Mouse (Mus musculus): ENCODE data around the gene Smg6. TPM values are rescaled to one million over a fixed set of nuclear protein-coding genes. Genes with fewer than 3 reads are reported as not detected.

Smg6 gene
- polyA plus RNA-seq, 1 experiment from 2014 or later = 20.7 TPM

- no peaks in the 10 kb centered on the region for H3K36me3 ChIP-seq (ENCODE audit: control insufficient read depth, insufficient read depth, low read length)
- WGBS = 87% methylated on average over 2 of the region's 2 CpGs
- no peak for DNase-seq (ENCODE audit: low spot score)
- ATAC-seq (ENCODE audit: low FRiP score) = no peak
- H3K27me3 ChIP-seq (ENCODE audit: control insufficient read depth, insufficient read depth, low read length) = no peaks in the 10 kb centered on the region
- H3K9me3 ChIP-seq (ENCODE audit: control insufficient read depth, low read length) = no peaks in the 10 kb centered on the region
- H3K4me3 ChIP-seq (ENCODE audit: low read depth, low read length) = no peak overlapping the region
- H3K27ac ChIP-seq (ENCODE audit: low read depth, low read length) = no peak overlapping the region
- no peak overlapping the region for H3K9ac ChIP-seq (ENCODE audit: low read depth, low read length)
- H3K4me2 ChIP-seq (replicated peaks; ENCODE audit: low read depth, low read length) = no peak overlapping the region
- H3K4me1 ChIP-seq (replicated peaks; ENCODE audit: control insufficient read depth, insufficient read depth, low read length) = no peaks in the 10 kb centered on the region
These were observed 32.0 kb downstream of the Smg6 start for GRCm38 (mm10) chr11:74957600-74957999.

- DNase-seq (ENCODE audit: low spot score) (no peak), ATAC-seq (ENCODE audit: low FRiP score) (no peak)
- Histone ChIP-seq H3K4me1 (replicated peaks; ENCODE audit: control insufficient read depth, insufficient read depth, low read length) (no peaks in the 10 kb centered on the region), H3K27me3 (ENCODE audit: control insufficient read depth, insufficient read depth, low read length) (no peaks in the 10 kb centered on the region), H3K9ac (ENCODE audit: low read depth, low read length) (no peak overlapping the region), H3K4me2 (replicated peaks; ENCODE audit: low read depth, low read length) (no peak overlapping the region), H3K36me3 (ENCODE audit: control insufficient read depth, insufficient read depth, low read length) (no peaks in the 10 kb centered on the region), H3K27ac (ENCODE audit: low read depth, low read length) (no peak overlapping the region), H3K4me3 (ENCODE audit: low read depth, low read length) (no peak overlapping the region), H3K9me3 (ENCODE audit: control insufficient read depth, low read length) (no peaks in the 10 kb centered on the region)
- 82% methylated on average over 2 of the region's 2 CpGs for WGBS
These were observed 33.9 kb downstream of the Smg6 start for GRCm38 (mm10) chr11:74959501-74959900.

DNA sequence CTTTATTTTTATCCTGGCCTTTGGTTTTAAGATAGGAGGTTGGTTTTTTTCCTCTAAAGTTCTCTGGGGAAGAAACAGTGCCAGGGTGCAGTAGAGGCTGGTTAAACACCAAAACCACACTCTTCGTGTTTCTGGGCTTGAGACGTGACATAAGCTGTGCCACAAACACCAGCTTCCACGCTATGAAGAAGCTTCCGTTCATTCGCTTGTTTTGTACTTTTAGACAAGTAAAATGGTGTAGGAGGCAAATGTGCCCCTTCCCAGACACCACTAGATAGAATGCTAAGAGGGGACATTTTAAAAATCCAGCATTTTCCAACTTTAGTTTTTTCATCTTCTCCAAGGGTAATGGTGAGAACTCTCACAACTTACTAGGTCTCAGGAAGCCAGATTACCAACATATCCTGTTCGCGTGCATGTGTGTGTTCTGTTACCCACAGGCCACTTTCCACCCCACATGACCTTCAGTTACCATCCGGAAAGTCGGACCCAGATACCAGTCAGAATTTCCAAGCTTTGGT is 34.5 kb downstream of the Smg6 start:
- no peak for DNase-seq (ENCODE audit: low spot score)
- H3K4me1 ChIP-seq (replicated peaks; ENCODE audit: control insufficient read depth, insufficient read depth, low read length) = no peaks in the 10 kb centered on the region
- H3K4me2 ChIP-seq (replicated peaks; ENCODE audit: low read depth, low read length) = no peak overlapping the region
- no peaks in the 10 kb centered on the region for H3K36me3 ChIP-seq (ENCODE audit: control insufficient read depth, insufficient read depth, low read length)
- no peak overlapping the region for H3K4me3 ChIP-seq (ENCODE audit: low read depth, low read length)
- no peak overlapping the region for H3K9ac ChIP-seq (ENCODE audit: low read depth, low read length)
- no peak overlapping the region for H3K27ac ChIP-seq (ENCODE audit: low read depth, low read length)
- no peaks in the 10 kb centered on the region for H3K27me3 ChIP-seq (ENCODE audit: control insufficient read depth, insufficient read depth, low read length)
- no peak for ATAC-seq (ENCODE audit: low FRiP score)
- no peaks in the 10 kb centered on the region for H3K9me3 ChIP-seq (ENCODE audit: control insufficient read depth, low read length)
- 96% methylated on average over 9 of the region's 9 CpGs for WGBS

DNA sequence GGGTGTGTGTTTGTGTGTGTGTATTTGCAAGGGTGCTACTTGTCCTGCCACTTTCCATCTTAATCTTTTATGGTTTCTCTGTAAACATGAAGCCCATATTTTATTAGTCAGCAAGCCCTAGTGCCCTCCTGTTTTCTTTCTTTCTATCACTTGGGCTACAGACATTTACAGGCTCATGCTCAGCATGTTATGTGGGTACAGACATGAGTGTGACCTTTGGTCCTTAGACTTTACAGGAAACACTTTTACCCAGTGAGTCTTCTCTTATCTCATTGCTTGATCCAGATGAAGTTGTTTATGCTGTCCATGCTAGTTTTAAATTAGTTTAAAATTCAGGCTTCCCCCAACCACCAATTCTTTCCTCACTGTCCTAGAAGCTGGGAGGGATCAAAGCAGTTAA is 36.3 kb downstream of the Smg6 start:
- H3K27ac ChIP-seq (ENCODE audit: low read depth, low read length) = no peak overlapping the region
- no peak for DNase-seq (ENCODE audit: low spot score)
- no peaks in the 10 kb centered on the region for H3K36me3 ChIP-seq (ENCODE audit: control insufficient read depth, insufficient read depth, low read length)
- H3K4me2 ChIP-seq (replicated peaks; ENCODE audit: low read depth, low read length) = no peak overlapping the region
- ATAC-seq (ENCODE audit: low FRiP score) = no peak
- no peaks in the 10 kb centered on the region for H3K4me1 ChIP-seq (replicated peaks; ENCODE audit: control insufficient read depth, insufficient read depth, low read length)
- H3K27me3 ChIP-seq (ENCODE audit: control insufficient read depth, insufficient read depth, low read length) = no peaks in the 10 kb centered on the region
- H3K9ac ChIP-seq (ENCODE audit: low read depth, low read length) = no peak overlapping the region
- no peaks in the 10 kb centered on the region for H3K9me3 ChIP-seq (ENCODE audit: control insufficient read depth, low read length)
- H3K4me3 ChIP-seq (ENCODE audit: low read depth, low read length) = no peak overlapping the region

DNA sequence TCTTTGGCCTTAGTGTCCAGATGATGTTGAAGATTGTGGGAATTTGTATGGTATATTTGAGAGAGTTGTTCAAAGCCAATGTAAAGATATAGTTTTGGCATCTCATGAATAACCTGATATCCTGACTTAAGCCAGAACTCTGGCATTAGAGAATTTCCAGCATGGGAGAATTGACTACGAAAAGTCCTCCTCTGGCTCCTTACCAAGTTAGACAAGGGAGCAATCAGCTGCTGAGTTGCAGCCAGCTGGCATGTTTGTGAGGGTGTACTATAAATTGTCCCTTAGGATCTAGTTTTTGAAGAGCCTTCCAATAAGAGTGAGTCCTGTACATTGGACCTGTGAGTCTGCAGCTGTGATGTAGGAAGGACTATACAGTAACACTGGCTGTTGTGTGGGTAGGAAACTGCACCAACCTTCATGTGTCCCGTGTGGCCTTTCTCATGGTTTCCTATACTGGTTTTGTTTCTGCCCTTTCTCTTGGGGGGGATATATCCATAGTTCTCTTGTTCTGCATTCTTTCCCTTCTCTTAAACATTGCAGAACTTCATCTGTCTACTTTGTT is 37.3 kb downstream of the Smg6 start:
- Histone ChIP-seq H3K36me3 (ENCODE audit: control insufficient read depth, insufficient read depth, low read length) (no peaks in the 10 kb centered on the region), H3K4me2 (replicated peaks; ENCODE audit: low read depth, low read length) (no peak overlapping the region), H3K9me3 (ENCODE audit: control insufficient read depth, low read length) (no peaks in the 10 kb centered on the region), H3K4me1 (replicated peaks; ENCODE audit: control insufficient read depth, insufficient read depth, low read length) (no peaks in the 10 kb centered on the region), H3K4me3 (ENCODE audit: low read depth, low read length) (no peak overlapping the region), H3K27me3 (ENCODE audit: control insufficient read depth, insufficient read depth, low read length) (no peaks in the 10 kb centered on the region), H3K27ac (ENCODE audit: low read depth, low read length) (no peak overlapping the region), H3K9ac (ENCODE audit: low read depth, low read length) (no peak overlapping the region)
- DNase-seq (ENCODE audit: low spot score) = no peak
- ATAC-seq (ENCODE audit: low FRiP score) = no peak
- WGBS = 92% methylated on average over 2 of the region's 2 CpGs

GRCm38 (mm10) chr11:74965516-74965915 is 39.9 kb downstream of the Smg6 start:
- no peak overlapping the region for H3K4me3 ChIP-seq (ENCODE audit: low read depth, low read length)
- no peak overlapping the region for H3K4me2 ChIP-seq (replicated peaks; ENCODE audit: low read depth, low read length)
- no peak for DNase-seq (ENCODE audit: low spot score)
- no peaks in the 10 kb centered on the region for H3K9me3 ChIP-seq (ENCODE audit: control insufficient read depth, low read length)
- 91% methylated on average over 3 of the region's 3 CpGs for WGBS
- no peak for ATAC-seq (ENCODE audit: low FRiP score)
- no peak overlapping the region for H3K9ac ChIP-seq (ENCODE audit: low read depth, low read length)
- H3K27ac ChIP-seq (ENCODE audit: low read depth, low read length) = no peak overlapping the region
- H3K4me1 ChIP-seq (replicated peaks; ENCODE audit: control insufficient read depth, insufficient read depth, low read length) = no peaks in the 10 kb centered on the region
- H3K27me3 ChIP-seq (ENCODE audit: control insufficient read depth, insufficient read depth, low read length) = no peaks in the 10 kb centered on the region
- no peaks in the 10 kb centered on the region for H3K36me3 ChIP-seq (ENCODE audit: control insufficient read depth, insufficient read depth, low read length)

- Histone ChIP-seq H3K27ac (ENCODE audit: low read depth, low read length) (no peak overlapping the region), H3K27me3 (ENCODE audit: control insufficient read depth, insufficient read depth, low read length) (no peaks in the 10 kb centered on the region), H3K9ac (ENCODE audit: low read depth, low read length) (no peak overlapping the region), H3K4me2 (replicated peaks; ENCODE audit: low read depth, low read length) (no peak overlapping the region), H3K9me3 (ENCODE audit: control insufficient read depth, low read length) (no peaks in the 10 kb centered on the region), H3K36me3 (ENCODE audit: control insufficient read depth, insufficient read depth, low read length) (no peaks in the 10 kb centered on the region), H3K4me1 (replicated peaks; ENCODE audit: control insufficient read depth, insufficient read depth, low read length) (no peaks in the 10 kb centered on the region), H3K4me3 (ENCODE audit: low read depth, low read length) (no peak overlapping the region)
- 89% methylated on average over 7 of the region's 7 CpGs for WGBS
- no peak for ATAC-seq (ENCODE audit: low FRiP score)
- DNase-seq (ENCODE audit: low spot score) = no peak
These were observed 47.9 kb downstream of the Smg6 start for GRCm38 (mm10) chr11:74973290-74974157.

- no peak for DNase-seq (ENCODE audit: low spot score)
- Histone ChIP-seq H3K27me3 (ENCODE audit: control insufficient read depth, insufficient read depth, low read length) (no peaks in the 10 kb centered on the region), H3K9ac (ENCODE audit: low read depth, low read length) (no peak overlapping the region), H3K4me3 (ENCODE audit: low read depth, low read length) (no peak overlapping the region), H3K4me2 (replicated peaks; ENCODE audit: low read depth, low read length) (no peak overlapping the region), H3K4me1 (replicated peaks; ENCODE audit: control insufficient read depth, insufficient read depth, low read length) (no peaks in the 10 kb centered on the region), H3K36me3 (ENCODE audit: control insufficient read depth, insufficient read depth, low read length) (no peaks in the 10 kb centered on the region), H3K27ac (ENCODE audit: low read depth, low read length) (no peak overlapping the region), H3K9me3 (ENCODE audit: control insufficient read depth, low read length) (no peaks in the 10 kb centered on the region)
- ATAC-seq (ENCODE audit: low FRiP score) = no peak
These were observed 49.0 kb downstream of the Smg6 start for GRCm38 (mm10) chr11:74974615-74975014.

All from hindbrain, embryonic 11.5 days (tissue).